In genomic region chr4:41636882-41637635, GRCm38 (mm10) we compare ENCODE assay signal across 11 mouse cellular contexts. TPM values are rescaled to one million over a fixed set of nuclear protein-coding genes. Genes with fewer than 3 reads are reported as not detected.
DNase-seq lines count a peak whose midpoint lies in the region; ATAC-seq lines count a peak whose summit lies in the region.
"Had no signal": no experiment of that assay in that cellular context is flagged by ENCODE, and none has a peak within 500 bp of the region (broad histone marks: within the 10 kb centered on the region; RNA-seq: fewer than 3 reads in every experiment).

No protein-coding gene starts in this region.

- no peak overlapping the region for H3K9ac ChIP-seq in kidney, embryonic 14.5 days (ENCODE audit: low read depth, low read length)
- H3K9ac ChIP-seq: forebrain, embryonic 12.5 days; liver, embryonic 13.5 days had no signal

- H3K27me3 ChIP-seq in kidney, embryonic 14.5 days (ENCODE audit: control insufficient read depth, insufficient read depth, low read length), result no peaks in the 10 kb centered on the region
- peaks cover 40% of the 10 kb centered on the region for H3K27me3 ChIP-seq in limb, embryonic 10.5 days (ENCODE audit: low read depth, poor library complexity, severe bottlenecking)

- H3K27ac ChIP-seq in kidney, embryonic 14.5 days (ENCODE audit: low read depth, low read length), result peak overlapping the region; percentile 76
- peak overlapping the region; percentile 12 for H3K27ac ChIP-seq in brown adipose tissue, adult 24 weeks (replicated peaks; ENCODE audit: low read depth, low read length)
- peak overlapping the region; percentile 70 for H3K27ac ChIP-seq in limb, embryonic 10.5 days
- H3K27ac ChIP-seq: forebrain, embryonic 12.5 days; liver, embryonic 13.5 days had no signal

- H3K4me2 ChIP-seq in kidney, embryonic 14.5 days (replicated peaks; ENCODE audit: low read depth, low read length), result no peak overlapping the region; the same call in 1 of the 2 replicates
- H3K4me2 ChIP-seq: forebrain, embryonic 12.5 days; heart, embryonic 11.5 days; liver, embryonic 13.5 days had no signal

- no peak for DNase-seq in kidney, adult 11 months
- peak; percentile 91 to 92 for DNase-seq in cerebellum, postnatal 10 days
- DNase-seq in limb, embryonic 10.5 days (ENCODE audit: low spot score), result no peak
- DNase-seq in yolk sac, embryonic 10.5 days (ENCODE audit: low spot score), result no peak
- no peak for DNase-seq in left cerebral cortex, adult 11 months (ENCODE audit: low spot score)
- no peak for DNase-seq in gastrocnemius, postnatal 10 days
- DNase-seq: liver, embryonic 13.5 days had no signal

- no peaks in the 10 kb centered on the region for H3K36me3 ChIP-seq in kidney, embryonic 14.5 days (ENCODE audit: control insufficient read depth, insufficient read depth, low read length)
- peaks cover 9% of the 10 kb centered on the region for H3K36me3 ChIP-seq in limb, embryonic 10.5 days
- H3K36me3 ChIP-seq: liver, embryonic 13.5 days had no signal

- peaks cover 31% of the 10 kb centered on the region for H3K4me1 ChIP-seq in kidney, embryonic 14.5 days (ENCODE audit: control insufficient read depth, insufficient read depth, low read length)
- H3K4me1 ChIP-seq in brown adipose tissue, adult 24 weeks (ENCODE audit: control insufficient read depth, insufficient read depth, insufficient read length, low read length), result 0 out of 2 replicates have a peak, but pooled peaks cover 3% of the 10 kb centered on the region
- H3K4me1 ChIP-seq in limb, embryonic 10.5 days, result peaks cover 84% of the 10 kb centered on the region

- no peak overlapping the region for H3K4me3 ChIP-seq in kidney, embryonic 14.5 days (ENCODE audit: low read length)
- no peak overlapping the region for H3K4me3 ChIP-seq in brown adipose tissue, adult 24 weeks (ENCODE audit: insufficient read depth, low read depth, low read length)
- H3K4me3 ChIP-seq in limb, embryonic 10.5 days, result no peak overlapping the region
- H3K4me3 ChIP-seq: forebrain, embryonic 12.5 days; liver, embryonic 13.5 days had no signal

- H3K9me3 ChIP-seq in kidney, embryonic 14.5 days (ENCODE audit: control insufficient read depth, low read length), result no peaks in the 10 kb centered on the region
- H3K9me3 ChIP-seq in limb, embryonic 10.5 days (replicated peaks), result no peaks in the 10 kb centered on the region
- H3K9me3 ChIP-seq: forebrain, embryonic 12.5 days; liver, embryonic 13.5 days had no signal

- no peak for ATAC-seq in kidney, embryonic 14.5 days (ENCODE audit: low FRiP score, low TSS enrichment)

- WGBS in kidney, embryonic 14.5 days, result 66% methylated on average over 10 of the region's 10 CpGs
- 76% methylated on average over 10 of the region's 10 CpGs for WGBS in limb, embryonic 10.5 days

RNA-seq across cellular contexts. Expression of gene Enho, which starts 3.1 kb away (rescaled TPM):
- 23.2 and 23.5 TPM in 2 replicates for polyA plus RNA-seq in kidney, embryonic 14.5 days (2014; fragmentation: Nextera tagmentation; extraction: Ambion mirVana)
- polyA plus RNA-seq in brown adipose tissue, adult 24 weeks (2012; ENCODE audit: insufficient read depth, insufficient read length, missing spikeins), result 1.8 TPM in 1 of 2 replicates, not detected in the other
- polyA plus RNA-seq in limb, embryonic 10.5 days (2016; fragmentation: Nextera tagmentation; extraction: Ambion mirVana), result 21.0 and 24.2 TPM in 2 replicates
- total RNA-seq in gastrocnemius, postnatal 10 days (2021), result 10 to 100 TPM; 12.9 to 14.5 TPM

RNA-seq across cellular contexts. Expression of gene Cntfr, which starts 59.8 kb away (rescaled TPM):
- polyA plus RNA-seq in kidney, embryonic 14.5 days (2014; fragmentation: Nextera tagmentation; extraction: Ambion mirVana), result 16.6 and 31.5 TPM in 2 replicates
- polyA plus RNA-seq in brown adipose tissue, adult 24 weeks (2012; ENCODE audit: insufficient read depth, insufficient read length, missing spikeins), result 5.5 and 8.4 TPM in 2 replicates
- 6.1 and 7.8 TPM in 2 replicates for polyA plus RNA-seq in limb, embryonic 10.5 days (2016; fragmentation: Nextera tagmentation; extraction: Ambion mirVana)
- total RNA-seq in gastrocnemius, postnatal 10 days (2021), result 10 to 100 TPM; 20.1 to 28.2 TPM

Comparison
In these comparisons a context has a peak if more than half of its experiments do, and no peak if none do; other contexts are left out.
1. H3K27ac ChIP-seq: peak in every context shown above with its lines; median percentile 76 in kidney, embryonic 14.5 days; 70 in limb, embryonic 10.5 days; 12 in brown adipose tissue, adult 24 weeks.
2. DNase-seq: peak in cerebellum, postnatal 10 days (2 of 2); none in kidney, adult 11 months (single experiment), limb, embryonic 10.5 days (single experiment), yolk sac, embryonic 10.5 days (single experiment), left cerebral cortex, adult 11 months (single experiment) and gastrocnemius, postnatal 10 days (single experiment).